In the genomic region with DNA sequence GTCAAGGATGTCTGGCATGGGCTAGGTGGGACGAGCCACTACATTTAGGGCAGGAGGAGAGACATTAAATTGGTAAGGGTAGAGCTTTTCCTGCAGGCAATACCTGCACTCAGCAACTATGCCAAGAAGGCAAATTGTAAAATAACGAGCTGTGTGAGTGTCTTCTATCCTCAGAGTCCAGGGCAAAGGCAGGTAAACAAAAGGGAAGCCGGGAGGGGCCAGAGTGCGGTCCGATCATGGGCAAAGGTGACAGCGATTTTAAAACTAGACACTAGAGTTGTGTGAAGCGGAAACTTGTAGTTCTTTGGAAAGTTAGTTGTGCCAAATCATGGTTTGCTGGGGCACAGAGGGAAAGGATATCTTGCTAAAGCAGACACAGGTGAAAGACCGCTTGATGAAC, we compare ENCODE assay signal across 27 mouse cellular contexts. TPM values are rescaled to one million over a fixed set of nuclear protein-coding genes. Genes with fewer than 3 reads are reported as not detected.
"Had no signal": no experiment of that assay in that cellular context is flagged by ENCODE, and none has a peak within 500 bp of the region (broad histone marks: within the 10 kb centered on the region; RNA-seq: fewer than 3 reads in every experiment).

No protein-coding gene starts in this region.

- H3K27me3 ChIP-seq: intestine, embryonic 15.5 days; limb, embryonic 12.5 days; limb, embryonic 15.5 days had no signal

- H3K9ac ChIP-seq: intestine, embryonic 15.5 days; limb, embryonic 12.5 days; limb, embryonic 15.5 days had no signal

- DNase-seq: kidney, postnatal 4 days; left cerebral cortex, postnatal 4 days; lung, adult 2 months; lung, postnatal 14 days; lung, postnatal 4 days; midbrain, embryonic 14.5 days; right cerebral cortex, adult 18-20 months; right cerebral cortex, postnatal 14 days; right cerebral cortex, postnatal 4 days; thymus, adult 2 months; thymus, postnatal 25 days had no signal

- H3K27ac ChIP-seq: intestine, embryonic 15.5 days; kidney, postnatal 0 days; limb, embryonic 12.5 days; limb, embryonic 15.5 days; stomach, postnatal 0 days had no signal

- ATAC-seq: hindbrain, embryonic 16.5 days; intestine, embryonic 15.5 days had no signal

- H3K9me3 ChIP-seq: intestine, embryonic 15.5 days; limb, embryonic 12.5 days; limb, embryonic 15.5 days had no signal

- H3K4me3 ChIP-seq: intestine, embryonic 15.5 days; limb, embryonic 12.5 days; limb, embryonic 15.5 days had no signal

- H3K4me2 ChIP-seq: intestine, embryonic 15.5 days; limb, embryonic 12.5 days; limb, embryonic 15.5 days; midbrain, embryonic 11.5 days had no signal

RNA-seq across cellular contexts. Expression of a gene that starts 18.2 kb away (rescaled TPM):
- total RNA-seq: layer of hippocampus, adult 18-20 months; left cerebral cortex, adult 8-10 months; left cerebral cortex, postnatal 14 days; megakaryocyte progenitor cell, adult 5-6 weeks; megakaryocyte-erythroid progenitor cell, adult 5-6 weeks; midbrain, postnatal 0 days had no signal
- polyA plus RNA-seq: lung, embryonic 16.5 days; midbrain, embryonic 14.5 days; neural tube, embryonic 14.5 days; stomach, embryonic 14.5 days had no signal
